10 mouse cellular contexts compared by ENCODE assay signal in the genomic region with DNA sequence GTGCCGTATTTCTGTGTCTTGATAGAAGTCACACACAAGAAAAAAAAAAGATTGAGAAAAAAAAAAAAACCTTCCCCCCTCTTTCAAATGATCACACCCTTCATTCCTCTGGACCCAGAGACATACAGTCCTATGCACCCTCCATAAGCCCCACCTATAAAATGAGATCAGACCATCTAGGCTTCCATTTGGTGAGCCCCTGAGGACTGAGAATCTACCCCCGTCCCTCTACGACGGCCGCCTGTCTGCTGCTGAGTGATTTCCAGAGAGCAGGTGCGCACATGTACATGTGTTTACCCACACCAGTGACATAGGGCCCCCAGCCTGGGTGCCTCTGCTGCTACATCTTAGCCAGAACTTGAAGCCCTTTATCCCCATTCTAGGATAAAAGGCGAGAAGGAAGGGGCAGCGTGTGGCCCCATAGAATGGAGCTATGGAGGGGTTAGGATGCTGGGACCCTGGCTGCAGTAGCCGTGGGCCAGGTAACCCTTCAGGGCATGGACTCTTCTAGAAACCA. TPM values are rescaled to one million over a fixed set of nuclear protein-coding genes. Genes with fewer than 3 reads are reported as not detected.
DNase-seq lines count a peak whose midpoint lies in the region; ATAC-seq and TF ChIP-seq lines count a peak whose summit lies in the region.
"Had no signal": no experiment of that assay in that cellular context is flagged by ENCODE, and none has a peak within 500 bp of the region (broad histone marks: within the 10 kb centered on the region; RNA-seq: fewer than 3 reads in every experiment).

No protein-coding gene starts in this region.

- intact Hi-C loops in heart, adult 2 months (cut with DNase I), result loop anchor here (2.0 to 5.0 kb wide), 2 partner anchors 33 to 94 kb away; a partner anchor contains a TSS

- H3K4me1 ChIP-seq in heart, adult 2 months (ENCODE audit: control insufficient read depth, insufficient read depth, low read length), result peaks cover 27% of the 10 kb centered on the region
- peaks cover 31% of the 10 kb centered on the region for H3K4me1 ChIP-seq in forebrain, embryonic 16.5 days (replicated peaks; ENCODE audit: control insufficient read depth, insufficient read depth, low read length)
- peaks cover 42% of the 10 kb centered on the region for H3K4me1 ChIP-seq in limb, embryonic 12.5 days (replicated peaks)
- H3K4me1 ChIP-seq in small intestine, adult 2 months (ENCODE audit: control insufficient read depth, insufficient read depth, insufficient read length, low read length), result peaks cover 34% of the 10 kb centered on the region

- WGBS in heart, adult 2 months, result 25% methylated on average over 9 of the region's 9 CpGs
- WGBS in forebrain, embryonic 16.5 days, result 22% methylated on average over 9 of the region's 9 CpGs
- WGBS in limb, embryonic 12.5 days, result 29% methylated on average over 9 of the region's 9 CpGs
- 35% methylated on average over 9 of the region's 9 CpGs for WGBS in small intestine, adult 2 months

- H3K4me2 ChIP-seq in forebrain, embryonic 16.5 days (ENCODE audit: low read length), result peak overlapping the region; percentile 42
- peak overlapping the region; percentile 57 for H3K4me2 ChIP-seq in limb, embryonic 12.5 days

- no peaks in the 10 kb centered on the region for H3K27me3 ChIP-seq in heart, adult 2 months (ENCODE audit: control insufficient read depth, insufficient read depth, low read length)
- no peaks in the 10 kb centered on the region for H3K27me3 ChIP-seq in forebrain, embryonic 16.5 days (replicated peaks; ENCODE audit: control insufficient read depth, insufficient read depth, low read length)
- peaks cover 12% of the 10 kb centered on the region for H3K27me3 ChIP-seq in limb, embryonic 12.5 days
- H3K27me3 ChIP-seq in small intestine, adult 2 months (ENCODE audit: control insufficient read depth, insufficient read depth, low read length), result no peaks in the 10 kb centered on the region
- H3K27me3 ChIP-seq: Patski had no signal

- peak overlapping the region; percentile 91 for H3K27ac ChIP-seq in heart, adult 2 months
- H3K27ac ChIP-seq in forebrain, embryonic 16.5 days (ENCODE audit: low read length), result no peak overlapping the region
- no peak overlapping the region for H3K27ac ChIP-seq in limb, embryonic 12.5 days
- 0 out of 2 replicates have a peak overlapping the region, but pooled peaks have one; percentile 54 for H3K27ac ChIP-seq in small intestine, adult 2 months (ENCODE audit: insufficient read depth, low read depth, low read length)

- no peaks in the 10 kb centered on the region for H3K79me2 ChIP-seq in heart, adult 2 months (replicated peaks; ENCODE audit: control insufficient read depth, insufficient read depth, low read length)

- TF ChIP-seq EP300 in heart, adult 2 months (IDR thresholded peaks at IDR 0.05; ENCODE audit: insufficient read depth, low read depth, low read length), result no peak

- H3K9me3 ChIP-seq in forebrain, embryonic 16.5 days (ENCODE audit: control insufficient read depth, low read length), result no peaks in the 10 kb centered on the region
- H3K9me3 ChIP-seq in limb, embryonic 12.5 days, result no peaks in the 10 kb centered on the region

- H3K36me3 ChIP-seq in heart, adult 2 months (ENCODE audit: control insufficient read depth, insufficient read depth, low read length), result peaks cover 5% of the 10 kb centered on the region; the same call in 1 of the 2 replicates
- H3K36me3 ChIP-seq in forebrain, embryonic 16.5 days (ENCODE audit: control insufficient read depth, insufficient read depth), result peaks cover 19% of the 10 kb centered on the region
- peaks cover 40% of the 10 kb centered on the region for H3K36me3 ChIP-seq in limb, embryonic 12.5 days
- peaks cover 21% of the 10 kb centered on the region for H3K36me3 ChIP-seq in small intestine, adult 2 months (ENCODE audit: control insufficient read depth, insufficient read depth, low read length)

- peak overlapping the region; percentile 49 for H3K4me3 ChIP-seq in heart, adult 2 months
- no peak overlapping the region for H3K4me3 ChIP-seq in forebrain, embryonic 16.5 days (replicated peaks; ENCODE audit: low read length)
- H3K4me3 ChIP-seq in limb, embryonic 12.5 days (replicated peaks), result peak overlapping the region; percentile 27; the same call in 1 of the 2 replicates
- no peak overlapping the region for H3K4me3 ChIP-seq in small intestine, adult 2 months (ENCODE audit: low read depth, low read length)

- peak; percentile 21; the same call in 1 of the 2 replicates for ATAC-seq in forebrain, embryonic 16.5 days
- ATAC-seq in limb, embryonic 12.5 days (ENCODE audit: insufficient number of reproducible peaks, insufficient read depth, low FRiP score, low TSS enrichment, low read depth), result no peak
- ATAC-seq: Patski had no signal

- no peak for TF ChIP-seq POLR2A in heart, adult 2 months (IDR thresholded peaks at IDR 0.05; ENCODE audit: insufficient read depth, low read depth, low read length)
- no peak for TF ChIP-seq POLR2A in small intestine, adult 2 months (IDR thresholded peaks at IDR 0.05; ENCODE audit: low read depth, low read length)

- no peak for TF ChIP-seq CTCF in heart, adult 2 months (IDR thresholded peaks at IDR 0.05)
- TF ChIP-seq CTCF in small intestine, adult 2 months (IDR thresholded peaks at IDR 0.05; ENCODE audit: extremely low read depth, insufficient read length, insufficient replicate concordance, low read depth, low read length), result no peak

- DNase-seq in heart, adult 2 months, result peak; percentile 45 to 51
- no peak for DNase-seq in heart, adult 8-10 months (ENCODE audit: low spot score)
- peak; percentile 74 for DNase-seq in T-cell, adult 2 months (ENCODE audit: low spot score)
- DNase-seq in adrenal gland, adult 2 months, result no peak
- DNase-seq in MN1 (ENCODE audit: low spot score), result no peak

- peak overlapping the region; percentile 31 for H3K9ac ChIP-seq in heart, adult 2 months (ENCODE audit: low read depth, low read length)
- H3K9ac ChIP-seq in forebrain, embryonic 16.5 days (replicated peaks; ENCODE audit: low read depth, low read length), result no peak overlapping the region
- no peak overlapping the region for H3K9ac ChIP-seq in limb, embryonic 12.5 days (replicated peaks)

RNA-seq across cellular contexts. Expression of a gene that starts 27.8 kb away (rescaled TPM):
- total RNA-seq in heart, adult 2 months (2021), result 10 to 100 TPM; 44.5 to 58.7 TPM
- polyA plus RNA-seq in heart, adult 2 months (2012; rRNA removed), result 15.3 and 21.5 TPM in 2 replicates
- 10 to 100 TPM; 51.6 to 56.9 (median 53.9) TPM for total RNA-seq in heart, adult 8-10 months (2022)
- 13.8 and 15.0 TPM in 2 replicates for polyA plus RNA-seq in forebrain, embryonic 16.5 days (2015; fragmentation: Nextera tagmentation; extraction: Ambion mirVana)
- 14.3 and 17.3 TPM in 2 replicates for polyA plus RNA-seq in limb, embryonic 12.5 days (2016; fragmentation: Nextera tagmentation; extraction: Ambion mirVana)
- polyA plus RNA-seq in small intestine, adult 2 months (2012; rRNA removed), result 21.8 and 28.1 TPM in 2 replicates
- 10 to 100 TPM; 41.9 to 61.1 TPM for total RNA-seq in adrenal gland, adult 2 months (2021)
- polyA plus RNA-seq in adrenal gland, adult 2 months (2012; rRNA removed), result 62.7 and 64.5 TPM in 2 replicates

RNA-seq across cellular contexts. Expression of a gene that starts 51.3 kb away (rescaled TPM):
- total RNA-seq in heart, adult 2 months (2021), result under 1 TPM; 0.41 to 0.42 TPM
- polyA plus RNA-seq in heart, adult 2 months (2012; rRNA removed), result 0.59 and 1.7 TPM in 2 replicates
- total RNA-seq in heart, adult 8-10 months (2022), result under 1 TPM in 3 of 4 experiments, not detected in 1; 0.11 to 0.72 (median 0.14) TPM
- polyA plus RNA-seq in forebrain, embryonic 16.5 days (2015; fragmentation: Nextera tagmentation; extraction: Ambion mirVana), result not detected in 2 replicates
- not detected in 2 replicates for polyA plus RNA-seq in limb, embryonic 12.5 days (2016; fragmentation: Nextera tagmentation; extraction: Ambion mirVana)
- polyA plus RNA-seq in small intestine, adult 2 months (2012; rRNA removed), result 2.0 and 5.7 TPM in 2 replicates
- total RNA-seq in adrenal gland, adult 2 months (2021), result under 1 TPM in 1 of 2 experiments, not detected in 1; 0.17 TPM
- 0.15 and 0.26 TPM in 2 replicates for polyA plus RNA-seq in adrenal gland, adult 2 months (2012; rRNA removed)
- polyA plus RNA-seq: Patski had no signal

RNA-seq across cellular contexts. Expression of a gene that starts 55.6 kb away (rescaled TPM):
- total RNA-seq in heart, adult 2 months (2021), result not detected
- 0.47 and 0.53 TPM in 2 replicates for polyA plus RNA-seq in heart, adult 2 months (2012; rRNA removed)
- under 1 TPM in 2 of 4 experiments, not detected in 2; 0.26 to 0.28 TPM for total RNA-seq in heart, adult 8-10 months (2022)
- not detected in 2 replicates for polyA plus RNA-seq in forebrain, embryonic 16.5 days (2015; fragmentation: Nextera tagmentation; extraction: Ambion mirVana)
- 0.31 and 0.65 TPM in 2 replicates for polyA plus RNA-seq in limb, embryonic 12.5 days (2016; fragmentation: Nextera tagmentation; extraction: Ambion mirVana)
- 1.4 TPM in 2 replicates for polyA plus RNA-seq in small intestine, adult 2 months (2012; rRNA removed)
- total RNA-seq in adrenal gland, adult 2 months (2021), result not detected
- not detected in 2 replicates for polyA plus RNA-seq in adrenal gland, adult 2 months (2012; rRNA removed)
- total RNA-seq: hematopoietic stem cell, adult 5-6 weeks had no signal
- polyA plus RNA-seq: Patski had no signal

Comparison
In these comparisons a context has a peak if more than half of its experiments do, and no peak if none do; other contexts are left out.
1. DNase-seq: peak in heart, adult 2 months (2 of 2) and T-cell, adult 2 months (single experiment); none in heart, adult 8-10 months (single experiment), adrenal gland, adult 2 months (single experiment) and MN1 (single experiment).
2. H3K27ac ChIP-seq: peak in heart, adult 2 months (single experiment) and small intestine, adult 2 months (single experiment); none in forebrain, embryonic 16.5 days (single experiment) and limb, embryonic 12.5 days (single experiment).
3. H3K4me3 ChIP-seq: peak in heart, adult 2 months (single experiment) and limb, embryonic 12.5 days (single experiment); none in forebrain, embryonic 16.5 days (single experiment) and small intestine, adult 2 months (single experiment).